Mouse (Mus musculus): Measurements from ENCODE around the gene Pxk. TPM values are rescaled to one million over a fixed set of nuclear protein-coding genes. Genes with fewer than 3 reads are reported as not detected.
"Not testable (repeated sequence)": the region's sequence is repeated elsewhere in the genome, so short reads cannot be mapped to it uniquely, and the experiment has no call there.

The Pxk gene
- polyA plus RNA-seq, 1 experiment from 2014 or later: 39.4 TPM

GRCm38 (mm10) chr14:8158721-8159120 lies 60.7 kb downstream of the Pxk start:
- 70% methylated on average over 3 of the region's 3 CpGs for WGBS
- peaks cover 33% of the 10 kb centered on the region for H3K36me3 ChIP-seq (ENCODE audit: poor library complexity, severe bottlenecking)
- H3K4me1 ChIP-seq: no peaks in the 10 kb centered on the region

DNA sequence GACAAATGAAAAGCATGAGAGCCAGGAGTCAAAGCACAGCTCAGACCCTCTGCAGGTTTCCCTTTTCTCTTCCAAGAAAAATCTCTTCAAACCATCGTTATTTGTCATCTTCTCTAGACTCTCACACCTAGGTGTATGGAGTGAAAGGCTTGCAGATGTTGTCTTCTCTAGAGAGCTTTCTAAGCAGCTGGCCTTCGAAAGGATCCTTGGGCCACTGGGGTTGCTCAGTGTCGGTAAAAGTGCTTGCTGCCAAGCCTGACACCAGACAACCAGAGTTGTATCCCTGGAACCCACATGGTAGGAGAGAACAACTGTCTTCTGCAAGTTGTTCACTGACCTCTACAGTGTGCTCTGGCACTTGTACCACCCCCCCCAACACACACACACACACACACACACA lies 61.1 kb downstream of the Pxk start:
- no peak for ATAC-seq
- Histone ChIP-seq H3K4me1 (no peaks in the 10 kb centered on the region), H3K36me3 (ENCODE audit: poor library complexity, severe bottlenecking) (peaks cover 36% of the 10 kb centered on the region), H3K4me2 (no peak overlapping the region), H3K4me3 (no peak overlapping the region), H3K27ac (no peak overlapping the region), H3K9ac (no peak overlapping the region), H3K27me3 (no peaks in the 10 kb centered on the region), H3K9me3 (replicated peaks) (no peaks in the 10 kb centered on the region)
- 79% methylated on average over 3 of the region's 3 CpGs for WGBS

More at GRCm38 (mm10) chr14:8158721-8159120, 60.7 kb downstream of the Pxk start:
- Histone ChIP-seq H3K4me3 (no peak overlapping the region), H3K27ac (no peak overlapping the region), H3K9me3 (replicated peaks) (no peaks in the 10 kb centered on the region), H3K27me3 (no peaks in the 10 kb centered on the region), H3K9ac (no peak overlapping the region), H3K4me2 (no peak overlapping the region)
- ATAC-seq: no peak

DNA sequence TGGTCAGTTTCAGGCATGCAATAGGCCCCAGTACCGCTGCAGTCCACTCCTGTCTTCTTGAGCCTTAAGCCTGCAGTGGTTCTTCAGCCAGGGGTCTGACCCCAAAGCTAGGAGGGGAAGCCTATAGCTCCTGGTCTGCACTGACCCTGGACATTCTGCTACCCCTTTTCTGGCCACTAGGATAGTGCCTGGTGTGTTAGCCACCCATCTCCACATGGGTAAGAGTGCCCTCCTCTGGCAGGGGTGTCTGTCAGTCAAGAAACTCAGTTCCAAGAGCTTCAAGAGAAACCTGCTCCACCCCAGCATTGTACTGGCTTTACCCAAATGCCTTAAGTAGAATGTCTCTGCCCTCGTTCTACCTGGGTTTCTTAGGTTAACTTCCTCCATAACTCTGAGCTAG lies 63.8 kb downstream of the Pxk start:
- Histone ChIP-seq H3K4me1 (no peaks in the 10 kb centered on the region), H3K4me2 (no peak overlapping the region), H3K9me3 (replicated peaks) (no peaks in the 10 kb centered on the region), H3K9ac (no peak overlapping the region), H3K27me3 (no peaks in the 10 kb centered on the region), H3K4me3 (no peak overlapping the region), H3K27ac (no peak overlapping the region), H3K36me3 (ENCODE audit: poor library complexity, severe bottlenecking) (peaks cover 60% of the 10 kb centered on the region)
- ATAC-seq: no peak
- 91% methylated on average over 2 of the region's 2 CpGs for WGBS

DNA sequence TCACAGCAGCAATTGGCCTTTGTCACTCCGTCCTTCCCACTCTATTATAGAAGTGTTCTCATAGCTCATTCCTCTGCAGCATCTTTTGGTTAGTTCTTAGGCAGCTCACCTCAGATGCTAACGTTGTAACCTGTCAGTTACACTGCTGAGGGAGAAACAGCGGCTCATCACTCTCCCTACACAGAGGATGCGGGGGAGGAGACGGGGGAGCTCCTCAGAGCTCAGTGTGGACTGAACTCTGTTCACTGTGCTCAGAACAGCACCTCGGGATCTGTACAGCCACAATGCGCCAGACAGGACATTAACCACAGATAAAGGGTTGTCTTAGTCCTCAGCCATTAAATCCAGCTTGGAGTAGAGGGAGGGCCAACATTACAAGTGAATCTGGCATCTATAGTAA lies 66.5 kb downstream of the Pxk start:
- Histone ChIP-seq H3K36me3 (ENCODE audit: poor library complexity, severe bottlenecking) (peaks cover 81% of the 10 kb centered on the region), H3K4me1 (no peaks in the 10 kb centered on the region), H3K4me2 (no peak overlapping the region), H3K9me3 (replicated peaks) (no peaks in the 10 kb centered on the region), H3K27ac (no peak overlapping the region), H3K27me3 (no peaks in the 10 kb centered on the region), H3K4me3 (no peak overlapping the region), H3K9ac (no peak overlapping the region)
- no peak for ATAC-seq
- 87% methylated on average over 7 of the region's 7 CpGs for WGBS

- Histone ChIP-seq H3K4me2 (peak within 1 kb of the TSS; percentile 84), H3K27me3 (no peaks in the 10 kb centered on the region), H3K9ac (peak within 1 kb of the TSS; percentile 96), H3K4me3 (peak within 1 kb of the TSS; percentile 97), H3K4me1 (peaks cover 15% of the 10 kb centered on the region), H3K27ac (peak within 1 kb of the TSS; percentile 68), H3K9me3 (replicated peaks) (no peaks in the 10 kb centered on the region), H3K36me3 (ENCODE audit: poor library complexity, severe bottlenecking) (peaks cover 27% of the 10 kb centered on the region)
- peak; percentile 100 for ATAC-seq
- WGBS: under 1% methylated on average over 64 of the region's 64 CpGs
Measured at GRCm38 (mm10) chr14:8172507-8173410, 74.7 kb downstream of the Pxk start, which contains the start of gene Pdhb. Pdhb (minus strand) TSS chr14:8173025.

DNA sequence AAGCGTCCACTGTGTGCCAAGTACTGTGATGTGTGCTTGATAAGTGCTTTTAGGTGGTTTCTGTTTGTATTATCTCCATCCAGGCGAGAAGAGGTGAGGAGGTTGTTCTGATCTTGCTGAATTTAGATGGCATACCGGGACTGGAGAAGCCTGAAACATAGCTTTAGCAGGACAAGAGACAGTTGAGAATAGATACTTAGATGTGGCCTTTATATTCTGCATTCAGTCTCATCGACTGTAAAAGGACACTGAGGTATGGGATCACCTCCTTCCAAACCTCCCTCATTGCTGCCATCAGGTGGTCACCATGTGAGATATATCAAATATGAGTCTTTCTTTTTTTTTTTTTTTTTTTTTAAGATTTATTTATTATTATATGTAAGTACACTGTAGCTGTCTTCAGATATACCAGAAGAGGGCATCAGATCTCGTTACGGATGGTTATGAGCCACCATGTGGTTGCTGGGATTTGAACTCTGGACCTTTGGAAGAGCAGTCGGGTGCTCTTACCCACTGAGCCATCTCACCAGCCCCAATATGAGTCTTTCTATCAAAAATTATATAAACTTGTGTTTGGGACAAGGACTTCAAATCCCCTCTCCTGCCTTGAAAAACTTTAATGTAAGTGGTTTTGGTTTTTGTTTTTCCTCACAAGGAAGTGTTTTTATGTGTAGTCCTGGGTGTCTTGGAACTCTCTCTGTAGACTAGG lies 75.7 kb downstream of the Pxk start:
- H3K27ac ChIP-seq: peak overlapping the region; percentile 67
- peak overlapping the region; percentile 84 for H3K4me2 ChIP-seq
- H3K4me1 ChIP-seq: peaks cover 15% of the 10 kb centered on the region
- peaks cover 17% of the 10 kb centered on the region for H3K36me3 ChIP-seq (ENCODE audit: poor library complexity, severe bottlenecking)
- H3K4me3 ChIP-seq: peak overlapping the region; percentile 97
- not testable (repeated sequence) for H3K27me3 ChIP-seq; ATAC-seq; H3K9me3 ChIP-seq (replicated peaks)
- WGBS: 31% methylated on average over 6 of the region's 7 CpGs
- H3K9ac ChIP-seq: peak overlapping the region; percentile 68

GRCm38 (mm10) chr14:8174634-8175033 lies 76.6 kb downstream of the Pxk start:
- no peak overlapping the region for H3K4me2 ChIP-seq
- no peak overlapping the region for H3K4me3 ChIP-seq
- H3K9ac ChIP-seq: no peak overlapping the region
- no peak for ATAC-seq
- no peaks in the 10 kb centered on the region for H3K27me3 ChIP-seq
- peaks cover 8% of the 10 kb centered on the region for H3K36me3 ChIP-seq (ENCODE audit: poor library complexity, severe bottlenecking)
- H3K27ac ChIP-seq: no peak overlapping the region
- H3K4me1 ChIP-seq: peaks cover 15% of the 10 kb centered on the region
- no peaks in the 10 kb centered on the region for H3K9me3 ChIP-seq (replicated peaks)
- 88% methylated on average over 5 of the region's 5 CpGs for WGBS

DNA sequence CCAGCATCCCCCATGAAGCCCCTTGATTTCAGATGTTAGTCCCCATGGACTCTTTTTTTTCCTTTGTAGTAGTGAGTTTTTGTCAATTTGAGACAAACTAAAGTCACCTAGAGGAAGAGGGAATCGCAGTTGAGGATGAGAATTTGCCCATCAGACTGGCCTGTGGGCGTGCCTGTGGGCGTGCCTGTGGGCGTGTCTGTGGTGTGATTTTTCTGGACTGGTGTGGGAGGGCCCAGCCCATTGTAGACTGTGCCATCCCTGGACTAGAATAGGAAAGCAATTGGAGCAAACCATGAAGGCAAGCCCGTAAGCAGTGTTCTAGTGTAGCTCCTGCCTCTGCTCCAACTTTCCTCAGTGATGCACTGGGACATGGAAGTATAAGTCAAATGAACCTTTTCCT lies 78.2 kb downstream of the Pxk start:
- Histone ChIP-seq H3K36me3 (ENCODE audit: poor library complexity, severe bottlenecking) (no peaks in the 10 kb centered on the region), H3K27me3 (no peaks in the 10 kb centered on the region), H3K4me1 (peaks cover 13% of the 10 kb centered on the region), H3K9me3 (replicated peaks) (no peaks in the 10 kb centered on the region), H3K9ac (no peak overlapping the region), H3K4me2 (no peak overlapping the region), H3K27ac (no peak overlapping the region), H3K4me3 (no peak overlapping the region)
- 51% methylated on average over 5 of the region's 5 CpGs for WGBS
- ATAC-seq: no peak

GRCm38 (mm10) chr14:8180371-8181035 lies 82.5 kb downstream of the Pxk start:
- WGBS: 81% methylated on average over 4 of the region's 4 CpGs
- H3K4me3 ChIP-seq: no peak overlapping the region
- no peaks in the 10 kb centered on the region for H3K27me3 ChIP-seq
- H3K36me3 ChIP-seq (ENCODE audit: poor library complexity, severe bottlenecking): no peaks in the 10 kb centered on the region
- H3K4me2 ChIP-seq: no peak overlapping the region
- H3K27ac ChIP-seq: no peak overlapping the region
- H3K4me1 ChIP-seq: no peaks in the 10 kb centered on the region
- ATAC-seq: no peak
- no peaks in the 10 kb centered on the region for H3K9me3 ChIP-seq (replicated peaks)
- no peak overlapping the region; the same call in 1 of the 2 replicates for H3K9ac ChIP-seq

- no peaks in the 10 kb centered on the region for H3K36me3 ChIP-seq (ENCODE audit: poor library complexity, severe bottlenecking)
- no peak overlapping the region for H3K27ac ChIP-seq
- H3K27me3 ChIP-seq: no peaks in the 10 kb centered on the region
- H3K4me3 ChIP-seq: no peak overlapping the region
- no peak overlapping the region for H3K4me2 ChIP-seq
- no peaks in the 10 kb centered on the region for H3K9me3 ChIP-seq (replicated peaks)
- no peaks in the 10 kb centered on the region for H3K4me1 ChIP-seq
- no peak overlapping the region for H3K9ac ChIP-seq
- 59% methylated on average over 3 of the region's 3 CpGs for whole genome bisulfite sequencing
- ATAC-seq: no peak
Measured at GRCm38 (mm10) chr14:8183330-8183729, 85.3 kb downstream of the Pxk start.

DNA sequence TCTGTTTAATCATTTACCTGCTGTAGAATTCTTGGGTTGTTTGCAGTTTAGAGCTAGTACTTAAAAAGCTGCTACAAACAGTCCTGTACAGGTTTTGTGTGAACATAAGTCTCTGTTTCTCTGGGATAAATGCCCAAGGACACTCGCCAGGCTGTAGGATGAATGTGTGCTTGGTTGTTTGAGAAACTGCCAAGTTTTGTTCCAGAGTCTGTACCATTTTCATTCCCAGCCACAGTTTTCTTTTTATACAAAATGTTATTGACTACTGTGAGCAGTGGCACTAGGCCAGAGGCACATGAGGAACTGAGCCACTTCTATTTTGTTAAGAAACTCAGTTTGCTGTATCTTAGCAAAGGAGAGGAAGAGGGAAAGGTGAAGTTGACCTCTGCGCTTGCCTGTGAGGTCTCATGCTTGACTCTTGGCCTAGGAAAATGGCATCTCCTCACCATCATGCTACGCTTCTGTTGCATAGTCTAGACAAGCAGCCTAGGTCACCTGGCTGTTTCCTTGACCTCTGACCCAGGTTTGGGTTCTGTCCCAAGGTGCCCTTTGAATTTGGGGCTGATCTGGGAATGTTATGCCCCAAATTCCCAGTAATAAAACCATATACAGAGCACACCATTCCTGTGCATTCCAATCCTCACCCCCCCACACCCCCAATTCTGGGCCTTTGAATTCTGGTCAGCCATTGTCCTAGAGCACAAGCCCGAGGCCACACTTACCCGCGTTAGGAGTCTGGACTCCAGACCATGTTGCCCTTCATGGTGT lies 88.5 kb downstream of the Pxk start:
- no peak overlapping the region for H3K27ac ChIP-seq
- H3K9me3 ChIP-seq (replicated peaks): no peaks in the 10 kb centered on the region
- no peaks in the 10 kb centered on the region for H3K27me3 ChIP-seq
- ATAC-seq: no peak
- no peaks in the 10 kb centered on the region for H3K4me1 ChIP-seq
- no peak overlapping the region for H3K4me3 ChIP-seq
- no peak overlapping the region for H3K9ac ChIP-seq
- no peaks in the 10 kb centered on the region for H3K36me3 ChIP-seq (ENCODE audit: poor library complexity, severe bottlenecking)
- 87% methylated on average over 6 of the region's 6 CpGs for WGBS
- no peak overlapping the region for H3K4me2 ChIP-seq
